Mouse (Mus musculus): ENCODE data around the gene Phox2a.

DNA sequence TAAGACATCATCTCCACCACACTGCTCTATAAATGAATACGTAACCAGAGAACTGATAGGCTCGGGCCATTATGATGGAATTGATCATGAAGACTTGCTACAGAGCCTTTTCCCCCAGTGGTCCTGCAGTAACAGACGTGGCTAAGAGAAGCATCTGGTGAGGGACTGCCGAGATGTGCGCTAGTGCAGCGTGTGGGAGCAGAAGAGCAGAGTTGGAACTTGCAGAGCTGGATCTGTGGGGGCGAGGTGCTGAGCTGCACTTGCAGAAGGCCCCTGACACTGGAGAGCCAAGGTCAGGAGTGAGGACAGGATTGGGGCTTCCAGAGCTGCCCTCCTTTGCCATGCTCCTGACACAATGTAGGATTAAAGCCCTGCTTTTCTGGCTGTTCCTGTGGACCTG, 48.1 kb upstream of the Phox2a start:
- no peak for TF ChIP-seq TBP (IDR thresholded peaks at IDR 0.05; ENCODE audit: low read depth, low read length)
- TF ChIP-seq POLR2A (IDR thresholded peaks at IDR 0.05; ENCODE audit: control insufficient read depth in 1 of 2, insufficient read depth in 1 of 2, low read depth in 1 of 2, low read length in 2 of 2, poor library complexity in 1 of 2): no peak
